Mouse (Mus musculus) embryonic fibroblast, embryonic 13.5 days (primary cell): ENCODE measurements around the gene Pgls. TPM values are rescaled to one million over a fixed set of nuclear protein-coding genes. Genes with fewer than 3 reads are reported as not detected.

Experiments
- H3K27ac ChIP-seq: 2 replicates; pipeline ENCODE4 v1.5.1; 2012; ENCODE audit warnings: low read length, control low read depth, inconsistent platforms; ENCODE audit not compliant: insufficient read depth
- H3K4me1 ChIP-seq: 2 replicates; pipeline ENCODE4 v1.6.1; 2011; ENCODE audit warnings: low read length; ENCODE audit not compliant: control insufficient read depth, insufficient read depth
- H3K4me3 ChIP-seq: 2 replicates; pipeline ENCODE4 v1.5.1; 2011; ENCODE audit warnings: mild to moderate bottlenecking, control low read depth, low read length; ENCODE audit not compliant: insufficient read depth
- CTCF ChIP-seq: IDR thresholded peaks from 2 replicates; pipeline ENCODE4 v1.5.1; 2011; ENCODE audit warnings: mild to moderate bottlenecking, control low read depth, low read length, moderate library complexity, borderline replicate concordance; ENCODE audit not compliant: insufficient read depth
- POLR2A ChIP-seq: IDR thresholded peaks from 2 replicates; pipeline ENCODE4 v1.6.1; 2011; ENCODE audit warnings: low read depth, mild to moderate bottlenecking, control low read depth, low read length, moderate library complexity
- polyA plus RNA-seq: library from polyadenylated mRNA; stranded (reverse); fragments of >200 nt; gene quantifications from 2 replicates; pipeline ENCODE4 v1.2.4, GENCODE M21; 2011; ENCODE audit warnings: low read depth; ENCODE audit not compliant: missing spikeins, insufficient read length

Gene Pgls
- polyA plus RNA-seq, 1 experiment = 86.0 TPM

GRCm38 (mm10) chr8:71619786-71620185 is 27.8 kb downstream of the Pgls start:
- H3K4me1 ChIP-seq = no peaks in the 10 kb centered on the region
- no peak overlapping the region for H3K4me3 ChIP-seq
- H3K27ac ChIP-seq = no peak overlapping the region
- TF ChIP-seq CTCF (no peak), POLR2A (no peak)

GRCm38 (mm10) chr8:71625088-71625487 is 33.1 kb downstream of the Pgls start:
- no peak overlapping the region for H3K27ac ChIP-seq
- H3K4me1 ChIP-seq = 0 out of 2 replicates have a peak, but pooled peaks cover 2% of the 10 kb centered on the region
- no peak for TF ChIP-seq POLR2A
- no peak for TF ChIP-seq CTCF
- no peak overlapping the region for H3K4me3 ChIP-seq

GRCm38 (mm10) chr8:71626753-71627152 is 34.8 kb downstream of the Pgls start:
- Histone ChIP-seq H3K4me1 (0 out of 2 replicates have a peak, but pooled peaks cover 2% of the 10 kb centered on the region), H3K4me3 (no peak overlapping the region), H3K27ac (no peak overlapping the region)
- TF ChIP-seq CTCF (no peak), POLR2A (no peak)

- Histone ChIP-seq H3K4me1 (0 out of 2 replicates have a peak, but pooled peaks cover 2% of the 10 kb centered on the region), H3K4me3 (no peak overlapping the region), H3K27ac (peak overlapping the region; percentile 14; the same call in 1 of the 2 replicates)
- TF ChIP-seq CTCF (no peak), POLR2A (no peak)
These were observed 35.5 kb downstream of the Pgls start for GRCm38 (mm10) chr8:71627265-71628099.

GRCm38 (mm10) chr8:71628396-71629095 is 36.6 kb downstream of the Pgls start:
- Histone ChIP-seq H3K27ac (peak overlapping the region; percentile 15), H3K4me1 (0 out of 2 replicates have a peak, but pooled peaks cover 2% of the 10 kb centered on the region), H3K4me3 (peak overlapping the region; percentile 22)
- no peak for TF ChIP-seq CTCF
- no peak for TF ChIP-seq POLR2A

- TF ChIP-seq CTCF = 0 out of 2 replicates have a peak, but pooled peaks have one; percentile 37
- peak; percentile 80 for TF ChIP-seq POLR2A
- peak overlapping the region; percentile 26 for H3K4me3 ChIP-seq
- 0 out of 2 replicates have a peak, but pooled peaks cover 2% of the 10 kb centered on the region for H3K4me1 ChIP-seq
- H3K27ac ChIP-seq = no peak overlapping the region; the same call in 1 of the 2 replicates
These were observed 37.2 kb downstream of the Pgls start for GRCm38 (mm10) chr8:71629096-71629697.

GRCm38 (mm10) chr8:71629781-71630212 is 37.8 kb downstream of the Pgls start:
- TF ChIP-seq POLR2A (no peak), CTCF (no peak)

GRCm38 (mm10) chr8:71630761-71631160 is 38.8 kb downstream of the Pgls start:
- no peak overlapping the region for H3K27ac ChIP-seq
- 0 out of 2 replicates have a peak, but pooled peaks cover 2% of the 10 kb centered on the region for H3K4me1 ChIP-seq
- H3K4me3 ChIP-seq = no peak overlapping the region
- TF ChIP-seq CTCF = no peak

More at GRCm38 (mm10) chr8:71629781-71630212, 37.8 kb downstream of the Pgls start:
- peak overlapping the region; percentile 26 for H3K4me3 ChIP-seq
- no peak overlapping the region for H3K27ac ChIP-seq
- H3K4me1 ChIP-seq = 0 out of 2 replicates have a peak, but pooled peaks cover 2% of the 10 kb centered on the region

GRCm38 (mm10) chr8:71631897-71632296 is 39.9 kb downstream of the Pgls start:
- Histone ChIP-seq H3K27ac (no peak overlapping the region), H3K4me1 (peaks cover 2% of the 10 kb centered on the region), H3K4me3 (no peak overlapping the region)
- no peak for TF ChIP-seq POLR2A
